Comparison of ENCODE assay signal across 7 mouse cellular contexts in the genomic region with DNA sequence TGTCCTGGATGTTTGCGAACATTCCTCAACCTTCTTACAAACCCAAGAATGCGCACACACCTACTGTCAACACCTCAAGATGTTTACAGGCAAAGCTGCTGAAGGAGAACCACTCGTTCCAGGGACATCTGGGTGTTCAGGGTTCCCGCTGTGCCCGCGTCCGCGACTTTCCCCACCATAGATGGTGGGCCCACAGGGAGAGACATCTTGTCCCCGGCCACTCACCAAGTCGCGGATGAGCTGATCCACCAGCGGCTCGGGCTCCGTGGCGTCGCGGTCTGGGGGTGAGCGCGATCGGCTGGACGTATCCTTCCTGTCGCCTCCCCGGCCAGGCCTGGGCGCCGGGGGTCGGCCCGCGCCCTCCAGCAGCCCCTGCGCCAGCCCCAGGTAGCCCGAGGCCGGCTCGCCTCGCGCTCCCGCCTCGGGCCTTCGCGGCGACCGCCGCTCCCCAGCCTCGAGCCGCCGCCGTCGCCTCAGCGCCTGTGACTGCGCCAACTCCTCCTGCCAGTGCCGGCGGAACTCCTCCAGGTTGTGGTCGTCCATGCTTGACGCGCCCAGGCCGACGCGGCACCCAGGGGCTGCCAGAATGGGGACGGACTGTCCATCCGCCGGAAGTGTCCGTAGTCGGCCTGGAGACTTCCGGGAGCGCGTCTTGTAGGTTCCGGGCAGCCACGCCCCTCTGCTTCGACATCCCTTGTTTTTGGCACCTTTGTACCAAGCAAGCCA. TPM values are rescaled to one million over a fixed set of nuclear protein-coding genes. Genes with fewer than 3 reads are reported as not detected.
A peak's percentile ranks its signal among the peaks of the same experiment; 100 is the strongest.
DNase-seq lines count a peak whose midpoint lies in the region; ATAC-seq and TF ChIP-seq lines count a peak whose summit lies in the region.

Fbxw8 (minus strand) TSS at position 626 of the 726 bp plus-strand sequence.

- no peak for TF ChIP-seq POLR2A in small intestine, adult 2 months (IDR thresholded peaks at IDR 0.05; ENCODE audit: low read depth, low read length)

- peaks cover 22% of the 10 kb centered on the region for H3K4me1 ChIP-seq in embryonic facial prominence, embryonic 10.5 days
- no peaks in the 10 kb centered on the region for H3K4me1 ChIP-seq in intestine, postnatal 0 days (replicated peaks; ENCODE audit: control insufficient read depth, insufficient read depth, low read length)
- H3K4me1 ChIP-seq in midbrain, embryonic 12.5 days: peaks cover 17% of the 10 kb centered on the region
- H3K4me1 ChIP-seq in small intestine, adult 2 months (ENCODE audit: control insufficient read depth, insufficient read depth, insufficient read length, low read length): no peaks in the 10 kb centered on the region

- peak within 1 kb of the TSS; percentile 85 for H3K27ac ChIP-seq in embryonic facial prominence, embryonic 10.5 days (replicated peaks)
- H3K27ac ChIP-seq in intestine, postnatal 0 days (ENCODE audit: low read depth, low read length): no peak within 1 kb of the TSS
- peak within 1 kb of the TSS; percentile 63 for H3K27ac ChIP-seq in midbrain, embryonic 12.5 days (replicated peaks)
- no peak within 1 kb of the TSS for H3K27ac ChIP-seq in small intestine, adult 2 months (ENCODE audit: insufficient read depth, low read depth, low read length)

- peak within 1 kb of the TSS; percentile 80 for H3K4me2 ChIP-seq in intestine, postnatal 0 days (replicated peaks; ENCODE audit: low read depth)
- H3K4me2 ChIP-seq in midbrain, embryonic 12.5 days (replicated peaks): peak within 1 kb of the TSS; percentile 85

- no peaks in the 10 kb centered on the region for H3K9me3 ChIP-seq in embryonic facial prominence, embryonic 10.5 days
- H3K9me3 ChIP-seq in intestine, postnatal 0 days (ENCODE audit: control insufficient read depth): no peaks in the 10 kb centered on the region
- H3K9me3 ChIP-seq in midbrain, embryonic 12.5 days: no peaks in the 10 kb centered on the region

- H3K4me3 ChIP-seq in embryonic facial prominence, embryonic 10.5 days: peak within 1 kb of the TSS; percentile 97
- peak within 1 kb of the TSS; percentile 80 for H3K4me3 ChIP-seq in intestine, postnatal 0 days (ENCODE audit: low read depth, low read length)
- H3K4me3 ChIP-seq in midbrain, embryonic 12.5 days: peak within 1 kb of the TSS; percentile 97
- H3K4me3 ChIP-seq in small intestine, adult 2 months (ENCODE audit: low read depth, low read length): peak within 1 kb of the TSS; percentile 98

- intact Hi-C loops in left cerebral cortex, postnatal 4 days (cut with DNase I): no loop called here

- under 1% methylated on average over 67 of the region's 67 CpGs for WGBS in embryonic facial prominence, embryonic 10.5 days
- under 1% methylated on average over 61 of the region's 67 CpGs for WGBS in intestine, postnatal 0 days
- WGBS in midbrain, embryonic 12.5 days: under 1% methylated on average over 67 of the region's 67 CpGs
- WGBS in small intestine, adult 2 months: under 1% methylated on average over 67 of the region's 67 CpGs

- H3K9ac ChIP-seq in intestine, postnatal 0 days (ENCODE audit: low read depth, low read length): peak within 1 kb of the TSS; percentile 85
- peak within 1 kb of the TSS; percentile 95 for H3K9ac ChIP-seq in midbrain, embryonic 12.5 days (replicated peaks)

- ATAC-seq in intestine, postnatal 0 days: peak; percentile 87
- ATAC-seq in midbrain, embryonic 12.5 days (ENCODE audit: low FRiP score, low read depth): peak; percentile 87

- 0 out of 2 replicates have a peak, but pooled peaks cover 2% of the 10 kb centered on the region for H3K27me3 ChIP-seq in embryonic facial prominence, embryonic 10.5 days (replicated peaks; ENCODE audit: low read depth, poor library complexity, severe bottlenecking)
- no peaks in the 10 kb centered on the region for H3K27me3 ChIP-seq in intestine, postnatal 0 days (replicated peaks; ENCODE audit: control insufficient read depth, insufficient read depth, low read length)
- peaks cover 19% of the 10 kb centered on the region for H3K27me3 ChIP-seq in midbrain, embryonic 12.5 days
- no peaks in the 10 kb centered on the region for H3K27me3 ChIP-seq in small intestine, adult 2 months (ENCODE audit: control insufficient read depth, insufficient read depth, low read length)

- DNase-seq in adrenal gland, postnatal 10 days: peak; percentile 94
- peak; percentile 93 for DNase-seq in embryonic facial prominence, embryonic 10.5 days (ENCODE audit: low spot score)
- no peak for DNase-seq in gonadal fat pad, adult 2 months (ENCODE audit: low read depth)
- peak; percentile 91 for DNase-seq in left cerebral cortex, postnatal 4 days

- H3K36me3 ChIP-seq in embryonic facial prominence, embryonic 10.5 days (replicated peaks): peaks cover 35% of the 10 kb centered on the region
- no peaks in the 10 kb centered on the region for H3K36me3 ChIP-seq in intestine, postnatal 0 days (ENCODE audit: control insufficient read depth, insufficient read depth)
- peaks cover 14% of the 10 kb centered on the region; the same call in 1 of the 2 replicates for H3K36me3 ChIP-seq in midbrain, embryonic 12.5 days
- H3K36me3 ChIP-seq in small intestine, adult 2 months (ENCODE audit: control insufficient read depth, insufficient read depth, low read length): no peaks in the 10 kb centered on the region; the same call in 1 of the 2 replicates

- no peak for TF ChIP-seq CTCF in intestine, postnatal 0 days (IDR thresholded peaks at IDR 0.05; ENCODE audit: low read depth)
- TF ChIP-seq CTCF in small intestine, adult 2 months (IDR thresholded peaks at IDR 0.05; ENCODE audit: extremely low read depth, insufficient read length, insufficient replicate concordance, low read depth, low read length): no peak

RNA-seq across cellular contexts. Expression of gene Fbxw8, which starts in this region (rescaled TPM):
- 10 to 100 TPM; 51.8 to 53.4 TPM for total RNA-seq in adrenal gland, postnatal 10 days (2021)
- polyA plus RNA-seq in embryonic facial prominence, embryonic 10.5 days (2016; fragmentation: Nextera tagmentation; extraction: Ambion mirVana): 35.0 and 36.6 TPM in 2 replicates
- 65.2 and 80.7 TPM in 2 replicates for polyA plus RNA-seq in gonadal fat pad, adult 2 months (2012; rRNA removed)
- polyA plus RNA-seq in intestine, postnatal 0 days (2015; fragmentation: Nextera tagmentation; extraction: Ambion mirVana): 10.1 and 10.8 TPM in 2 replicates
- 10 to 100 TPM; 45.6 to 45.8 TPM for total RNA-seq in left cerebral cortex, postnatal 4 days (2021)
- polyA plus RNA-seq in midbrain, embryonic 12.5 days (2016; fragmentation: Nextera tagmentation; extraction: Ambion mirVana): 41.4 and 47.5 TPM in 2 replicates
- polyA plus RNA-seq in small intestine, adult 2 months (2012; rRNA removed): 15.9 and 28.3 TPM in 2 replicates

Comparison
In these comparisons a context has a peak if more than half of its experiments do, and no peak if none do; other contexts are left out.
1. H3K27ac ChIP-seq: peak in embryonic facial prominence, embryonic 10.5 days (single experiment) and midbrain, embryonic 12.5 days (single experiment); none in intestine, postnatal 0 days (single experiment) and small intestine, adult 2 months (single experiment).
2. Peak in every context shown above with its lines, with median percentiles within 50 percentile points of each other: H3K4me3 ChIP-seq.